Mouse (Mus musculus) heart, postnatal 0 days (tissue): ENCODE results near the gene Plcl1. TPM values are rescaled to one million over a fixed set of nuclear protein-coding genes. Genes with fewer than 3 reads are reported as not detected.
A peak's percentile ranks its signal among the peaks of the same experiment; 100 is the strongest.

Experiments used
- ATAC-seq: fragments of 200-750 bp; cut with Nextera tagmentation; 2 replicates; pipeline ENCODE4 v1.8.0; 2017; ENCODE audit warnings: low read depth, moderate number of reproducible peaks, moderate library complexity; ENCODE audit not compliant: insufficient read depth
- DNase-seq: peaks from one replicate; pipeline ENCODE4 v3.0.0-alpha.2; 2016; ENCODE audit warnings: low spot score
- H3K27ac ChIP-seq: fragments of 300-500 bp; sonication (generic); 2 replicates; pipeline ENCODE4 v1.5.1; 2014; ENCODE audit warnings: low read depth, mild to moderate bottlenecking
- H3K27me3 ChIP-seq: fragments of 300-500 bp; sonication (generic); 2 replicates; pipeline ENCODE4 v1.6.1; 2014; ENCODE audit warnings: low read length, mixed read lengths; ENCODE audit not compliant: control insufficient read depth, insufficient read depth
- H3K36me3 ChIP-seq: fragments of 300-500 bp; sonication (generic); replicated peaks from 2 replicates; pipeline ENCODE4 v1.6.1; 2014; ENCODE audit warnings: low read length, mixed read lengths; ENCODE audit not compliant: control insufficient read depth, insufficient read depth
- H3K4me1 ChIP-seq: fragments of 300-500 bp; sonication (generic); 2 replicates; pipeline ENCODE4 v1.6.1; 2014; ENCODE audit warnings: antibody characterized with exemption; ENCODE audit not compliant: control insufficient read depth, insufficient read depth
- H3K4me2 ChIP-seq: fragments of 300-500 bp; sonication (generic); 2 replicates; pipeline ENCODE4 v1.6.1; 2014; ENCODE audit warnings: low read depth, mild to moderate bottlenecking, low read length, moderate library complexity
- H3K4me3 ChIP-seq: fragments of 300-500 bp; sonication (generic); 2 replicates; pipeline ENCODE4 v1.5.1; 2014; ENCODE audit warnings: low read depth, low read length
- H3K9ac ChIP-seq: fragments of 300-500 bp; sonication (generic); replicated peaks from 2 replicates; pipeline ENCODE4 v1.6.1; 2014; ENCODE audit warnings: low read depth, low read length, mixed read lengths
- H3K9me3 ChIP-seq: fragments of 300-500 bp; sonication (generic); replicated peaks from 2 replicates; pipeline ENCODE4 v1.6.1; 2016; ENCODE audit warnings: low read length; ENCODE audit not compliant: control insufficient read depth
- CTCF ChIP-seq: IDR thresholded peaks from 2 replicates; pipeline ENCODE4 v1.5.1; 2016; ENCODE audit warnings: antibody characterized with exemption, control low read depth, low read depth
- EP300 ChIP-seq: IDR thresholded peaks from 2 replicates; pipeline ENCODE4 v1.6.1; 2016; ENCODE audit warnings: antibody characterized with exemption, low read depth
- WGBS: fragments of 180-500 bp; shearing (Covaris S2); extraction: QIAGEN DNeasy Blood & Tissue Kit; methylation state at CpG from one replicate; pipeline ENCODE4 v1.1.7; 2014; 5-methylcytosine and 5-hydroxymethylcytosine counted together
- polyA plus RNA-seq: library from polyadenylated mRNA; unstranded; fragments of >200 nt; fragmentation: Nextera tagmentation; extraction: Ambion mirVana; gene quantifications from 2 replicates; pipeline ENCODE4 v1.2.1, GENCODE M21; 2015
- total RNA-seq: library from RNA; depleted of rRNA; stranded (reverse); fragments of >200 nt; gene quantifications from 2 replicates; pipeline ENCODE4 v1.2.3, GENCODE M21; 2014; ENCODE audit warnings: low replicate concordance

Plcl1 gene
- total and polyA plus RNA-seq, 2 experiments from 2014 or later, result 0.11 to 1.2 TPM

GRCm38 (mm10) chr1:55749770-55750169 lies 344.0 kb downstream of the Plcl1 start:
- no peaks in the 10 kb centered on the region for H3K27me3 ChIP-seq
- H3K4me2 ChIP-seq, result no peak overlapping the region
- WGBS, result 83% methylated on average over 7 of the region's 7 CpGs
- no peaks in the 10 kb centered on the region for H3K9me3 ChIP-seq
- no peaks in the 10 kb centered on the region for H3K36me3 ChIP-seq
- TF ChIP-seq CTCF (no peak), EP300 (no peak)
- H3K27ac ChIP-seq, result no peak overlapping the region
- no peaks in the 10 kb centered on the region for H3K4me1 ChIP-seq
- no peak overlapping the region for H3K9ac ChIP-seq
- no peak overlapping the region for H3K4me3 ChIP-seq
- ATAC-seq (no peak), DNase-seq (no peak)

- ATAC-seq, result no peak
- DNase-seq, result no peak
These were observed 350.0 kb downstream of the Plcl1 start for GRCm38 (mm10) chr1:55755742-55756141.

GRCm38 (mm10) chr1:55762284-55762683 lies 356.6 kb downstream of the Plcl1 start:
- Histone ChIP-seq H3K4me2 (no peak overlapping the region), H3K36me3 (no peaks in the 10 kb centered on the region), H3K9ac (no peak overlapping the region), H3K4me1 (no peaks in the 10 kb centered on the region), H3K27ac (no peak overlapping the region), H3K9me3 (no peaks in the 10 kb centered on the region), H3K4me3 (no peak overlapping the region), H3K27me3 (no peaks in the 10 kb centered on the region)
- DNase-seq, result no peak
- ATAC-seq, result no peak
- 48% methylated on average over 5 of the region's 5 CpGs for WGBS
- TF ChIP-seq EP300 (no peak), CTCF (no peak)

More at GRCm38 (mm10) chr1:55755742-55756141, 350.0 kb downstream of the Plcl1 start:
- 56% methylated on average over 10 of the region's 10 CpGs for WGBS
- no peaks in the 10 kb centered on the region for H3K36me3 ChIP-seq
- no peaks in the 10 kb centered on the region for H3K9me3 ChIP-seq
- no peak overlapping the region for H3K4me3 ChIP-seq
- TF ChIP-seq EP300, result no peak
- peak; percentile 61 for TF ChIP-seq CTCF
- H3K4me2 ChIP-seq, result no peak overlapping the region
- no peaks in the 10 kb centered on the region for H3K4me1 ChIP-seq
- no peaks in the 10 kb centered on the region for H3K27me3 ChIP-seq
- H3K9ac ChIP-seq, result no peak overlapping the region
- no peak overlapping the region for H3K27ac ChIP-seq

- 74% methylated on average over 2 of the region's 2 CpGs for WGBS
- DNase-seq (no peak), ATAC-seq (no peak)
- Histone ChIP-seq H3K27me3 (no peaks in the 10 kb centered on the region), H3K4me3 (no peak overlapping the region), H3K36me3 (no peaks in the 10 kb centered on the region), H3K27ac (no peak overlapping the region), H3K4me2 (no peak overlapping the region), H3K9ac (no peak overlapping the region), H3K9me3 (no peaks in the 10 kb centered on the region), H3K4me1 (no peaks in the 10 kb centered on the region)
- TF ChIP-seq EP300, result no peak
- TF ChIP-seq CTCF, result no peak
These were observed 357.4 kb downstream of the Plcl1 start for GRCm38 (mm10) chr1:55763171-55763570.

- Histone ChIP-seq H3K9ac (no peak overlapping the region), H3K9me3 (no peaks in the 10 kb centered on the region), H3K27me3 (no peaks in the 10 kb centered on the region), H3K4me2 (no peak overlapping the region), H3K36me3 (no peaks in the 10 kb centered on the region), H3K4me1 (no peaks in the 10 kb centered on the region), H3K27ac (no peak overlapping the region), H3K4me3 (no peak overlapping the region)
- DNase-seq, result no peak
- 28% methylated on average over 1 of the region's 1 CpGs for WGBS
- TF ChIP-seq CTCF (no peak), EP300 (no peak)
- ATAC-seq, result no peak
These were observed 361.0 kb downstream of the Plcl1 start for GRCm38 (mm10) chr1:55766743-55767142.

GRCm38 (mm10) chr1:55770072-55770785 lies 364.5 kb downstream of the Plcl1 start:
- Histone ChIP-seq H3K27ac (no peak overlapping the region), H3K4me1 (no peaks in the 10 kb centered on the region), H3K36me3 (no peaks in the 10 kb centered on the region), H3K9ac (no peak overlapping the region), H3K4me3 (no peak overlapping the region), H3K4me2 (no peak overlapping the region), H3K27me3 (no peaks in the 10 kb centered on the region), H3K9me3 (no peaks in the 10 kb centered on the region)
- no peak for ATAC-seq
- TF ChIP-seq CTCF, result no peak
- no peak for TF ChIP-seq EP300
- DNase-seq, result no peak
